Mouse (Mus musculus) v-Abl transformed pro-B cells (cell line): Measurements from ENCODE around the gene B4galt2.

Experiments
- in situ Hi-C, 2 experiments: fragments of 400-800 bp; cut with MboI; formaldehyde crosslinking; loops; one replicate each; pipeline ENCODE4 v1.15.1; 2025; ENCODE audit not compliant: unreplicated experiment in 2 of 2

Gene B4galt2

DNA sequence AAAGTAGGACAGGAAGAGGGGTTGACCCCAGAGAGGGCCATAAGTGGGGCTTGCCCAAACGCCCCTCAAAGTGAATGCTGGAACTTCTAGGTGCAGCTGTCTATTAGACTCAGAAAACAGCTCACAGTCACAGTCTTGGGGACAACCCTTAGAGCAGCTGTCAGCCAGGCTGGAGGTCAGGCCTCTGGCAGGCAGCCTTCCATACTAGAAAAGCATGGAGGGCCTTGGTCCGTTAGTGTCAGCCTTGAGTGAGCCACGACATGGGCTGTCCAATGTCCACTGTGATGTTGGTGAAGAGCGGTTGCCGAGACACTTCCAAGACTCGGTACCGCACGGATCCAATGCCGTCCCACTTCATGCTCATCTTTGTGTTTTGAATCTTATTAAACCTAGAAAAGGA, 9.7 kb downstream of the B4galt2 start:
- in situ Hi-C loops, result no loop called here

DNA sequence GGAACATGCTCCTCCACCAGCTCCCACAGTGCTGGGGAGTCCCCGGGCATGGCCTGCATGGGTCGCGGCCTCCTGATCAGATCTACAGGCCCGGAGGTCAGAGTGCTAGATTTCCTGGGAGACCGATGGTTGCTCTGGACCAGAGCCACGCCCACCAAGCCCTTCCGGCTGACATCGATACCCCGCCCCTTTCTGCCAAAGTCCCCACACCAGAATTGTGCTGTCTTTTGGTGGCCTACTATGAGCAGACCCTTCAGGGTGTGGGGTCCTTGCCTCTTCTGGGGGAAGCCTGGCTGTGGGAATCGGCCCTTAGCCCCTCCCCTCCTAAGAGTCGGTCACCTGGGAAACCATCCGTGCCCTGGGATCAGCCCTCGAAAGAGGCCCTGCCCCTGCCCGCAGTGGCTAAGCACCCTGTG, 10.8 kb downstream of the B4galt2 start, which contains the start of gene Ccdc24:
Gene Ccdc24, minus strand, starts transcription at position 87 of the 416 bp plus-strand sequence.
- in situ Hi-C loops, result no loop called here

GRCm38 (mm10) chr4:117871787-117872186, 11.5 kb downstream of the B4galt2 start:
- in situ Hi-C loops, result no loop called here

DNA sequence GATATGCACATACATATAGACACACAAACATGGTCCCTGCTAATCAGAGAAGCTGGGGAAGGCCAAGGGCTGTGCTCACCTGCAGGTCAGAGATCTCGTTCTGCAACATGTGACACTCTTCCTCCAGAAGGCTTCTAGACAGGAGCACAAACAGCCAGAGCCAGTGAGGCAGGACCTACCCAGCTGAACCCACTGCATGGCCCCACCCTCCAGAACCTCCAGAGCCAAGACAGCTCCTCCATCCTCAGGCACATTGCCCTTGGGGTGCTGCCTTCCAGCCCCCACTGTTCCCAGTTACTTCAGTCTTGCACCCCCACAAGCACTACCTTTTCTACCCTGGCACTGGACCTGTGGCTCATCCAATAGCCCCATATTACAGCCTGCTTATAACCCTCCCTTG, 12.8 kb downstream of the B4galt2 start:
- in situ Hi-C loops, result no loop called here

GRCm38 (mm10) chr4:117869317-117869716, 14.0 kb downstream of the B4galt2 start:
- in situ Hi-C loops, result no loop called here

DNA sequence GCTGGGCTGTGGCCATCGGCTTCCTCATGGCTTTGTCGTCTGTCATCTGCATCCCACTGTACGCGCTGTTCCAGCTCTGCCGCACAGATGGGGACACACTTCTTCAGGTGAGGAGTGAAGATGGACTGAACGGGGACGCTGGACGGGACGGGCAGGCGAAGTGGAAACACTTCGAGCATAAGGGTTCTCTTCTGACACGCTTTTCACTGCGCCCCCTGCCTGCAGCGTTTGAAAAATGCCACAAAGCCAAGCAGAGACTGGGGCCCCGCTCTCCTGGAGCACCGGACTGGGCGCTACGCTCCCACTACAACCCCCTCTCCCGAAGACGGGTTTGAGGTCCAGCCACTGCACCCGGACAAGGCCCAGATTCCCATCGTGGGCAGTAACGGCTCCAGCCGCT, 15.5 kb downstream of the B4galt2 start:
- in situ Hi-C loops, result no loop called here

DNA sequence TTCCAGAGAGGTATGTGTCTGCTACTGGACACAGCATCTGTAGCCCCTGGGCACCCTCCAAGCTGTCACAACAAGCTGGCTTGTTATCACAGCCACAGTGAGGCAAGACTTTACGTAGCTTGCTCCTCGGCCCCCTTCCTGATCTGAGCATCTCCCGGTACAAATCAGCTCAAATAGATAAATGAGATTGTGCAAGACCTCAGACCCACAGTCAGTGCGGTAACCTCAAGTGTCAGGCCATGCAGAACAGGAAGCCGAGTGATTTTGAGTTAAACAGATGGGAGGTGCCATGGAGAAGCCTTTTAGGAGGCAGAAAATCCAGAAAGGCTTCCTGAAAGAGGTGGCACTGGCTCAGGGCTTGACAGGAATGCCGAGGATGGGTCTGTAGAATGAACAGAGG, 16.3 kb downstream of the B4galt2 start:
- in situ Hi-C loops, result no loop called here

- in situ Hi-C loops, result no loop called here
Measured at GRCm38 (mm10) chr4:117866083-117866482, 17.2 kb downstream of the B4galt2 start.

- in situ Hi-C loops, result no loop called here
Measured at GRCm38 (mm10) chr4:117862823-117863222, 20.5 kb downstream of the B4galt2 start.

DNA sequence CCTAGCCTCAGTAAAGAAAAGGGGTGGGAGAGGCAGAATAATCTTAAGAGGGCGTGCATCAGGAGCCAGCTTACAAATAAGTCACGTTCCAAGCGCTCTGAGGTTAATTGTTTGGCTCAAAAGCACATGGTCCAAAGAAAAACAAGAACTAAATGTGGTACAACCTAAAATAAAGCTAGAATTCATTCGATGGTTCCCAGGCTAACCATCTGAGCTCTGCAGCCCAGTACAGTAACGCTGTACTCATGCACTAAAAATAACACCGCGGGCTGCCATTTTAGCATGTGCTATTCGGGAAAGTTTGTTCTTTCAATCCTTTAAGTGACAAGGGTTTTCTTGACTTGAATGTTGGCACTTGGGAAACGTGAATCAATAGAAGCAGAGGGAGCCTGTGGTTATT, 22.7 kb downstream of the B4galt2 start:
- in situ Hi-C loops, result no loop called here

DNA sequence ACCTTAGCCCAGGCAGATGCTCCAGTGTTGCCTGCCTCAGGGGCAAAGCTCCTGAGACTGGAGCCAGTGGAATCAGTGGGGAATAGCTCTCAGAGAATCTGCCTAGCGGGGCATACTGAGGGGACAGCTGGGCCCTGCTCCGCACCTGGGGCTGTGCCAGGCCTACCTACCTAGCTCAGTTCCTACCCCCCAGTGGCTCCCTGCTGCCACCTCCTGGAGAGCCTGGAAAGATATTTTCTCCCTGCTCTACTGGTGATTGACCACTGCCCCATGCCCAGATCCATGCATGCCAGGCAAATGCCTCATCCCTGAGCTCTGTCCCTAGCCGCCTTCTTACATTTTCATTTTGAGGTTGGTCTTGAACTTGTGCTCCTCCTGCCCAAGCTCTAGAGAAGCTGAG, 24.5 kb downstream of the B4galt2 start:
- in situ Hi-C loops, result loop anchor here in 1 of 2 experiments (10.0 kb wide), 1 partner anchor 154 kb away; no protein-coding TSS in a partner anchor

DNA sequence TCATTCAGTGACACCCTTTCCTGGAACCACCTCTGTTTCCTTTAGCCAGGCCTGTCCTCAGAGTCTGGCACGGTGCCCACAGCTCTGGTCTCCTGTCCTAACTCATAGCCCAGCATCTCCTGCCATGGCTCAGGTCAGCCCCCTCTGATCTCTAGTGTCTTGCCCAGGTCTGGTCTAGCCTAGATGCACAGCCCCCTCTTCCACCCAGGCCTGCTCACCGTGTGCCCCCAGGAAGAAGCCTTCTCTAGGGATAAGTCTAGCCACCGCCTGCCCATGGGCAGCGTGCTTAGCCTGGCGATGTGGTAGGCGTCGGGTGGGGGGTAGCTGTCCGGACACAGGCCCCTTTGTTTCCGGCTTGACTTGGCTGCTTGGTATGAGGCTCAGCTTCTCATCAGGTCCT, 28.1 kb downstream of the B4galt2 start:
- in situ Hi-C loops, result loop anchor here in 1 of 2 experiments (10.0 kb wide), 1 partner anchor 150 kb away; no protein-coding TSS in a partner anchor

- in situ Hi-C loops, result loop anchor here in 1 of 2 experiments (10.0 kb wide), 1 partner anchor 148 kb away; no protein-coding TSS in a partner anchor
Measured at GRCm38 (mm10) chr4:117852152-117852868, 31.0 kb downstream of the B4galt2 start.

GRCm38 (mm10) chr4:117850871-117851270, 32.4 kb downstream of the B4galt2 start:
- in situ Hi-C loops, result loop anchor here in 1 of 2 experiments (10.0 kb wide), 1 partner anchor 146 kb away; no protein-coding TSS in a partner anchor

DNA sequence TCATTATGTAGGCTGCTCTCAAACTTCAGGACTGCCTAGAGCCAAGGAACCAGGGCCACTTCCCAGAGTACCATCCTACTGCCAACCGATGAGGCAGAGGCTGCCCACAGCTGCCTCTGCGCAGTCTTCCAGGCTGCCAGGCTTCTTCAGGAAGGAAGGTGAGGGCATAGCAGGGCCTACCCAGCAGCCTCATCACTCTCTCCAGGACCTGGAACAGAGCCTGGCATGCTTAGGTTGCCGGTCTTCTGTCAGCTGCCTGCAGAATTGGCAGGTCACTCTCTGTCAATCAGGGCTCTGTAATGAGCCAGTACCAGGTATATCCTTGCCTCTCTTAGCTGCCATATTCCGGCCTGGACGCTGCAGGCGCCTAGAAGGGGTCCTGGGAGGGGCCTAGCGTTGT, 33.1 kb downstream of the B4galt2 start:
- in situ Hi-C loops, result loop anchor here in 1 of 2 experiments (10.0 kb wide), 1 partner anchor 145 kb away; no protein-coding TSS in a partner anchor

DNA sequence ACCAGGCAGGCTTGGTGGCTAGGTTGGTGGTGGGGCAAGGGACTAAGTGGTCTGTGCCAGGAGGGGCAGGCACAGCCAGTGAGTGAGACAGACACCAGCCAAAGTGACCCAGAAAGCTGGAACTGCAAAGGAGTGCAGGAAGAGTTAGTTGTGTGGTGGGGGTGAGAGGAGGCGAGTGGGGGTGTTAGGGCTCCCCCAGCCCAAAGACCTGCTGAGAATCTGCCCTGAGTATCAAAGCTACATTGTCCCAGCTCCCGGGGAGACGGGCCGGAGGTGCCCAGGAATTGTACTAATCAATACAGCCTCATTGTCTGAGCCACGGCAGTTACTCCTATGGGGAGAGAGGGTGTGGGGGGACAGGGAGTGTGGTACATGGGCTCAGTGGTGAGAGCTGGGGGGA, 33.8 kb downstream of the B4galt2 start:
- in situ Hi-C loops, result no loop called here

- in situ Hi-C loops, result no loop called here
Measured at GRCm38 (mm10) chr4:117849063-117849462, 34.2 kb downstream of the B4galt2 start.

GRCm38 (mm10) chr4:117847011-117847410, 36.3 kb downstream of the B4galt2 start:
- in situ Hi-C loops, result no loop called here

GRCm38 (mm10) chr4:117846261-117846660, 37.0 kb downstream of the B4galt2 start:
- in situ Hi-C loops, result no loop called here

DNA sequence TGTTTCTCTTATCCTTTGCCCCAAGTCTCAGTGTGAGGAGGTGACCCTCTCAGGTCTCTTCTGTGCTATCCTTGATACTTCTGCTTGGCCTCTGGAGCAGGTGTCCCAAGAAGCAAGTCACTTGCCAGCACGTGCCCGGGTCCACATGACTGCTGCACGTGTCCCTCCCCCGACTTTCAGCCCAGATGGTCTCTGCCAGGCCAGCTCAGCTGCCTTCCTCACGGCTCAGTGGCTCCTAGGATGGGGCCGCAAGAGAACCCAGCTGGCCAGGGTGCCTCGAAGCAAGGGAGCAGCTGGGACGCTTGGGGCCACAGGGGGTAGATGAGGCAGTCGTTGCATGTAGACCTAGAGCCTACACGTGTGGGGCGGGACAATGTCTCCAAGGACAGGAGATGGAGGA, 38.0 kb downstream of the B4galt2 start:
- in situ Hi-C loops, result no loop called here

GRCm38 (mm10) chr4:117844467-117844866, 38.8 kb downstream of the B4galt2 start:
- in situ Hi-C loops, result no loop called here

DNA sequence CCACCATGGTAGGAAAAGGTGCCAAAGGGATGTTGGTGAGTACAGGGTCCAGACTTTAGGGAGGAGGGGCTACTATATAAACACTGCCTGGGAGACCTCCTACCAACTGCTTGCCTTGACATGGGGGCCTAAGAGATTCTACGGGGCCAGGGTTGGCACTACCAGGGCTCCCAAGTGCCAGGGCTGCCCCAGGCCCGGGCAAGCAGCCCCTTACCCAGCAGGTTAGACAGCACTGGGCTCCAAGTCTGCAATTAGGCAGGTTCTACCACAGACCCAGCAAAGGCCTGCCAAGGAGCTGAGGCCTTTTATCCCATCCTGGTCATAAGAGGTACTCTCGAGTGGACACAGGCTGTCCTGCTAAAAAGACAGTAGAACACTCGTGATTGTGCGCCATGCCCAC, 40.2 kb downstream of the B4galt2 start:
- in situ Hi-C loops, result no loop called here
